Mouse (Mus musculus) kidney, postnatal 0 days (tissue): ENCODE measurements at regions not wholly inside any gene's neighbourhood (a gene's known extent, or its start where the extent isn't known, plus 50 kb on each side); places are given as distances from the start of the nearest gene placed in this dataset.

Experiments used
- ATAC-seq: fragments of 200-750 bp; cut with Nextera tagmentation; replicated peaks from 2 replicates; pipeline ENCODE4 v1.8.0; 2017; ENCODE audit warnings: low read depth, moderate number of reproducible peaks, moderate TSS enrichment, moderate library complexity; ENCODE audit not compliant: low FRiP score
- DNase-seq: peaks from one replicate; pipeline ENCODE4 v3.0.0-alpha.2; 2016; ENCODE audit warnings: low spot score
- H3K27ac ChIP-seq: fragments of 300-500 bp; sonication (generic); 2 replicates; pipeline ENCODE4 v1.5.1; 2014; ENCODE audit warnings: mild to moderate bottlenecking
- H3K27me3 ChIP-seq: fragments of 300-500 bp; sonication (generic); 2 replicates; pipeline ENCODE4 v1.6.1; 2014; ENCODE audit warnings: low read length, mixed read lengths; ENCODE audit not compliant: insufficient read depth
- H3K36me3 ChIP-seq: fragments of 300-500 bp; sonication (generic); 2 replicates; pipeline ENCODE4 v1.6.1; 2014; ENCODE audit warnings: low read length, mixed read lengths; ENCODE audit not compliant: insufficient read depth
- H3K4me1 ChIP-seq: fragments of 300-500 bp; sonication (generic); replicated peaks from 2 replicates; pipeline ENCODE4 v1.6.1; 2014; ENCODE audit warnings: antibody characterized with exemption, low read length, mixed read lengths; ENCODE audit not compliant: insufficient read depth
- H3K4me2 ChIP-seq: fragments of 300-500 bp; sonication (generic); 2 replicates; pipeline ENCODE4 v1.6.1; 2014; ENCODE audit warnings: mild to moderate bottlenecking, low read length, moderate library complexity, mixed read lengths
- H3K4me3 ChIP-seq: fragments of 300-500 bp; sonication (generic); replicated peaks from 2 replicates; pipeline ENCODE4 v1.5.1; 2014; ENCODE audit warnings: low read depth, low read length
- H3K9ac ChIP-seq: fragments of 300-500 bp; sonication (generic); 2 replicates; pipeline ENCODE4 v1.6.1; 2014; ENCODE audit warnings: low read depth, low read length
- H3K9me3 ChIP-seq: fragments of 300-500 bp; sonication (generic); replicated peaks from 2 replicates; pipeline ENCODE4 v1.6.1; 2016; ENCODE audit warnings: low read length, inconsistent platforms, mixed read lengths
- CTCF ChIP-seq: IDR thresholded peaks from 2 replicates; pipeline ENCODE4 v1.5.1; 2016; ENCODE audit warnings: antibody characterized with exemption, low read depth, mild to moderate bottlenecking, moderate library complexity
- WGBS: fragments of 180-500 bp; shearing (Covaris S2); extraction: QIAGEN DNeasy Blood & Tissue Kit; methylation state at CpG from one replicate; pipeline ENCODE4 v1.1.7; 2014; 5-methylcytosine and 5-hydroxymethylcytosine counted together

DNA sequence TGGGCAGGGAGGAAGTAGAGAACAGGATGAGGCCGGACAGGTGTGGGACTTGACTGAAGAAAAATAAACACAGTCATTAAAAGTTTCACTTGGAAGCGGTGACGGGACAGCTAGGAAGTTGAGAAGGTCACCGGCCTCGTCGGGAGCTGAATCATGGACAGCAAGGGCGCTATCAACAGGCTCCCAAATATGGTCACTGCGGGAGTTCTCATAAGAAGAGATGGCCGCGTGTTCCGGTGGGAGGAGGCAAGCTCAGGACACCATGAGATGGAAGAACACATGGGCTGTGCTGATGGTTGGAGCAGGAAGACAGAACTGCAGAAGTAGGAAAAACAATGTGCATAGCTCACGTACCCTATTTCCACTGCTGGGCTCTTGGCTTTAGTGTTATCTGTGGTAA is 68.9 kb upstream of the Vldlr start:
- Histone ChIP-seq H3K27ac (no peak overlapping the region), H3K4me2 (no peak overlapping the region), H3K36me3 (no peaks in the 10 kb centered on the region), H3K9me3 (no peaks in the 10 kb centered on the region), H3K4me3 (no peak overlapping the region), H3K9ac (no peak overlapping the region), H3K27me3 (no peaks in the 10 kb centered on the region), H3K4me1 (0 out of 2 replicates have a peak, but pooled peaks cover 4% of the 10 kb centered on the region)
- DNase-seq (peak; percentile 35), ATAC-seq (no peak)
- TF ChIP-seq CTCF = no peak
- 38% methylated on average over 12 of the region's 12 CpGs for WGBS

DNA sequence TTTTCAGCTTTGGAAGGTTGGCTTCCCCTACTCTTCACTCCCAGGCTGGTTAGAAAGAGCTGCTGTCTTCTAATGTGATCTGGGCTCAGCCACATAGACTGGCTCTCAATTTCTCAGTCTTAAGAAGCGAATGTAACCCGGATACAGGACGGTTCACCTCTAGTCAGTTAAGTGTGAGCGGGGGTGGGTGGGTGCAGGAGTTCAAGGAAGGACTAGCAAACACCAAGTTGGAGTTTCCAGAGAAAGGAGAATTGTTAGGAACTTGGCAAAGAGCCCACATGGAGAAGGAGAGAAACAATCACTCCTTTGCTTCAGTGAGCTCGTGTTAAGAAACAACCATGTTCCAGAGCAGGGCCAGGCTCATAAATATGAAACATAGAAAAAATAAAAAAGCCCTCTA is 68.0 kb upstream of the Vldlr start:
- WGBS = 54% methylated on average over 5 of the region's 5 CpGs
- H3K27ac ChIP-seq = no peak overlapping the region
- DNase-seq (peak; percentile 18), ATAC-seq (no peak)
- no peaks in the 10 kb centered on the region for H3K9me3 ChIP-seq
- H3K4me1 ChIP-seq = 0 out of 2 replicates have a peak, but pooled peaks cover 4% of the 10 kb centered on the region
- H3K27me3 ChIP-seq = no peaks in the 10 kb centered on the region
- H3K4me3 ChIP-seq = no peak overlapping the region
- no peak overlapping the region for H3K4me2 ChIP-seq
- no peaks in the 10 kb centered on the region for H3K36me3 ChIP-seq
- H3K9ac ChIP-seq = no peak overlapping the region
- TF ChIP-seq CTCF = no peak

DNA sequence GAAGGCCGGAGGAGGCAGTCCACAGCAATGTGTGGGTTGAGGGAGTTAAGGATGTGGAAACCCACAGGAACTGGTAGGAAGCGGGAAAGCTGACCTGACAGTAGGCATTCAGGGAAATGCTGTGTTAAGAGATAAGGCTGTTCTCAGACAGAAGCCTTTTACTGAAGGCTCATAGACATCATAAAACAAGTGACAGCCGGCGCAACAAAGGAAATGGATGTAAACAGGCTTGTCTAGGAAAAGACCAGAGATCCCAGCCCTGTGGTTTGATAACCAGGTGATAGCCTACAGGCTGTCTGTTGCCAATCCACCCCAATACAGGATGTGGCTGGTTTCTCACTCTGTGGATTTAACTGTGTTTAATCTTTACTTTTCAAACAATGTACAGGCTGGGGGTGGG is 66.7 kb upstream of the Vldlr start:
- no peak for TF ChIP-seq CTCF
- Histone ChIP-seq H3K36me3 (no peaks in the 10 kb centered on the region), H3K4me3 (no peak overlapping the region), H3K9me3 (no peaks in the 10 kb centered on the region), H3K27me3 (no peaks in the 10 kb centered on the region), H3K4me2 (no peak overlapping the region), H3K4me1 (0 out of 2 replicates have a peak, but pooled peaks cover 4% of the 10 kb centered on the region), H3K9ac (no peak overlapping the region), H3K27ac (no peak overlapping the region)
- DNase-seq (peak; percentile 11), ATAC-seq (no peak)
- 60% methylated on average over 4 of the region's 4 CpGs for WGBS

DNA sequence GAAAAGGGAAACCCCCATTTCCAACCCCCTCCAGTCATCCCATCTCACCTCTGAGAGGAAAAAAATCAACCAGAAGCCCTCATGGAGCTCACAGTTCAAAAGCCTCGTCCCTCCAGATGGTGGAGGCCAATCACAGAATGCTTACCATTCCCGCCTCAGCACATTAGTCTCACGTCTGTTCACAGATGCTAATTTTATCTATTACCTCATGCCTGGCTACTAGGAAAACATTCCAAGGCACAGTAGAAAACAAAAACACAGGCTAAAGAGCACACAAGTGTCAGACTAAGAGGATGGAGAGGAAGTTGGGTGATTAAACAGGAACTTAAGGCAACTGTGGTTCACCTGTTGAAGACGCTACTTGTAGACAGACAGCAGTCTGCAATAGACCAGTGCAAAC is 54.4 kb upstream of the Vldlr start:
- Histone ChIP-seq H3K36me3 (no peaks in the 10 kb centered on the region), H3K9ac (no peak overlapping the region), H3K4me2 (no peak overlapping the region), H3K4me1 (no peaks in the 10 kb centered on the region), H3K4me3 (no peak overlapping the region), H3K27me3 (no peaks in the 10 kb centered on the region), H3K9me3 (no peaks in the 10 kb centered on the region), H3K27ac (no peak overlapping the region)
- TF ChIP-seq CTCF = no peak
- no peak for ATAC-seq
- WGBS = 57% methylated on average over 4 of the region's 4 CpGs
- no peak for DNase-seq
